Mouse (Mus musculus): Measurements from ENCODE around the gene Prkag1. TPM values are rescaled to one million over a fixed set of nuclear protein-coding genes. Genes with fewer than 3 reads are reported as not detected.

Gene Prkag1
- polyA plus RNA-seq, 1 experiment from 2014 or later, result 56.2 TPM

DNA sequence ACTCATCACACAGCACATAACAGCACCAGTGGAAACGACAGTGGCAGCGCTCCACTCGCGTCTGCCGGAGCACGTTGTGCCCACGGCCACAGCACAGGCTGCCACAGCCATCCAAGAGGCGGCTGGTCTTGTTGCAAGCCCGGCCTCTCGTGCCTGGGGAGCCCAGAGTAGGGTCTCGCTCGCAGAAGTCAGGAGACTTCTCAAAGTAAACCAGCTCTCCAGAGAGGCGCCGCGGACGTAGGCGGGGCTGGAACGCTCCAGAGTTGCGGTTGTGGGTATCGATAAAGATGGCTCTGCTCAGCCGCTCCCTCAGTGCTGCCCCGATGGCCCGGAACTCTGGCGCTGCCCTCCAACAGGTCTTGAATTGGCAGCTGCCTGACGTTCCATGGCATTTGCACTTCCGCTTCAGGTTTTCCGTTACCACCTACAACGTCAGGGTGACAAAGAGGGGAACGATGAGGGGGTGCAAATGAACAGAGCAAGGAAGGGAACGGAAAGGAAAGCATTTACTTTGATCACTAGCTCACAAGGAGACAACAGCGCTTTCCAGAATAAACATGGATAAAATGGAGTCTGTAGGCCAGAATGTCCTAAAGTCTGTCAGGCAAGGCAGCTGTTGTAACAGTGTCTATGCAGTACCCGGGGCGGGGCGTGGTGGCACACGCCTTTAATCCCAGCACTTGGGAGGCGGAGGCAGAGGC lies 58.7 kb downstream of the Prkag1 start:
- 3% methylated on average over 36 of the region's 36 CpGs for WGBS
- peaks cover 3% of the 10 kb centered on the region; the same call in 1 of the 2 replicates for H3K4me1 ChIP-seq (replicated peaks; ENCODE audit: control insufficient read depth, insufficient read depth)
- H3K27ac ChIP-seq (replicated peaks), result no peak overlapping the region
- peak overlapping the region; percentile 58 for H3K4me2 ChIP-seq (replicated peaks; ENCODE audit: low read depth)
- no peaks in the 10 kb centered on the region for H3K36me3 ChIP-seq (ENCODE audit: control insufficient read depth, insufficient read depth, low read length)
- H3K9ac ChIP-seq (ENCODE audit: low read length), result peak overlapping the region; percentile 38
- peak overlapping the region; percentile 29 for H3K4me3 ChIP-seq (ENCODE audit: low read depth, low read length)
- no peaks in the 10 kb centered on the region for H3K9me3 ChIP-seq (ENCODE audit: control insufficient read depth, low read length)
- no peak; the same call in 1 of the 2 replicates for ATAC-seq (ENCODE audit: low FRiP score, low TSS enrichment)
- peaks cover 15% of the 10 kb centered on the region; the same call in 1 of the 2 replicates for H3K27me3 ChIP-seq (ENCODE audit: control insufficient read depth, insufficient read depth, low read length)
- no peak for TF ChIP-seq EP300 (optimal IDR thresholded peaks at IDR 0.05)
- no peak for TF ChIP-seq CTCF (IDR thresholded peaks at IDR 0.05; ENCODE audit: low read depth)
- peak; percentile 47 for DNase-seq (ENCODE audit: low spot score)

DNA sequence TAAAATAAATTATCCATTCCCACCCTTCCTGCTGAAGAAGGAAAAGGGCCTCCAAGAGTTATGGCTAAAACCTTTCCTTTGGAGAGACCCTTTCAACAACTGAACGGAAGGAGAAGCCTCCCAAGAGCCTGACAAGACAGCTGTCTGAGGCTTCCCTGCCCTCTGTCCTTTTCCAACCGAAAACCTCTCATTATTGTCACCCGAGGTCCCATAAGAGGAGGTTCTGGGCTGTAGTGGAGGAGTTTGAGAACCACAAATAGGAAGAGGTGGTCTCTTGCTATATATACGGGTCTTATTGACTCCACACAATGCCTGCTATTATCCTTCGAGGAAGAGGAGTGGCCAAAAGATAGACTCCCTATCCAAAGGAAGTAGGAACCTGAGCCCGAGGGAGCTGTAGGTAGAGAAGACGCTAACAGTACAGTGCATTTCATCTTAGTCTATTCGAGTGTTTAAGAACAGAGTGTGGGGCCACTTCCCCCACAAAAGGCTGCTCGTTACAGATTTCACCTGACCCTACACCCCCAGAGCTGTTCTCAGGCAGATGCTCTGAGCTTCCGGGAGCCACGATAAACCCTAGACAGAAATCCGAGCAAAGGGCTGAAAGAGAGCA lies 59.4 kb downstream of the Prkag1 start:
- no peak for TF ChIP-seq CTCF (IDR thresholded peaks at IDR 0.05; ENCODE audit: low read depth)
- no peak for TF ChIP-seq EP300 (optimal IDR thresholded peaks at IDR 0.05)
- ATAC-seq (ENCODE audit: low FRiP score, low TSS enrichment), result no peak
- Histone ChIP-seq H3K4me2 (replicated peaks; ENCODE audit: low read depth) (peak overlapping the region; percentile 58), H3K9ac (ENCODE audit: low read length) (peak overlapping the region; percentile 38; the same call in 1 of the 2 replicates), H3K4me1 (replicated peaks; ENCODE audit: control insufficient read depth, insufficient read depth) (0 out of 2 replicates have a peak, but pooled peaks cover 3% of the 10 kb centered on the region), H3K36me3 (ENCODE audit: control insufficient read depth, insufficient read depth, low read length) (no peaks in the 10 kb centered on the region), H3K9me3 (ENCODE audit: control insufficient read depth, low read length) (no peaks in the 10 kb centered on the region), H3K27me3 (ENCODE audit: control insufficient read depth, insufficient read depth, low read length) (peaks cover 11% of the 10 kb centered on the region; the same call in 1 of the 2 replicates), H3K4me3 (ENCODE audit: low read depth, low read length) (peak overlapping the region; percentile 29; the same call in 1 of the 2 replicates), H3K27ac (replicated peaks) (no peak overlapping the region)
- no peak for DNase-seq (ENCODE audit: low spot score)
- 17% methylated on average over 12 of the region's 12 CpGs for WGBS

DNA sequence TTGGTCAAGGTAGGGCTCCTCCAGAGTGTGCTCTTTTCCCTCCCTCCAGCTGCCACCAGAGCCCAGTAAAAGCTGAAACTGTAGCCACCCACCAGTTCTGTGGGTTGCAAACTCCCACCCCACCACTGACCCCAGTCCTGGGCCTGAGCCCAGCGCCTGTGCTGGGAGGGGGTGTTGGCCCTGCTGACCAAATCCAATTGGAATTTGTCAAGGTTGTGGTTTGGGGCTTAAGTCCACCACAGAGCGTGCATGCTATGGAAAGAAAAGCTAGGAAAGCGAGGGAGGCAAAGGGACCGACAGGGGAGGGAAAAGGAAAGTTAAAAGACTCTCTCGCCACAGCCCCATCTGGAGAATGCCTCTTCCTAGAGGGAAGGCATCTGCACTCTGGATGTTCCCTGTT lies 63.1 kb downstream of the Prkag1 start:
- Histone ChIP-seq H3K27ac (replicated peaks) (no peak overlapping the region), H3K4me1 (replicated peaks; ENCODE audit: control insufficient read depth, insufficient read depth) (no peaks in the 10 kb centered on the region), H3K36me3 (ENCODE audit: control insufficient read depth, insufficient read depth, low read length) (no peaks in the 10 kb centered on the region), H3K9ac (ENCODE audit: low read length) (no peak overlapping the region), H3K9me3 (ENCODE audit: control insufficient read depth, low read length) (no peaks in the 10 kb centered on the region), H3K27me3 (ENCODE audit: control insufficient read depth, insufficient read depth, low read length) (no peaks in the 10 kb centered on the region), H3K4me3 (ENCODE audit: low read depth, low read length) (no peak overlapping the region), H3K4me2 (replicated peaks; ENCODE audit: low read depth) (no peak overlapping the region)
- 36% methylated on average over 5 of the region's 5 CpGs for WGBS
- ATAC-seq (ENCODE audit: low FRiP score, low TSS enrichment) (no peak), DNase-seq (ENCODE audit: low spot score) (no peak)
- TF ChIP-seq EP300 (optimal IDR thresholded peaks at IDR 0.05), result no peak
- TF ChIP-seq CTCF (IDR thresholded peaks at IDR 0.05; ENCODE audit: low read depth), result no peak

DNA sequence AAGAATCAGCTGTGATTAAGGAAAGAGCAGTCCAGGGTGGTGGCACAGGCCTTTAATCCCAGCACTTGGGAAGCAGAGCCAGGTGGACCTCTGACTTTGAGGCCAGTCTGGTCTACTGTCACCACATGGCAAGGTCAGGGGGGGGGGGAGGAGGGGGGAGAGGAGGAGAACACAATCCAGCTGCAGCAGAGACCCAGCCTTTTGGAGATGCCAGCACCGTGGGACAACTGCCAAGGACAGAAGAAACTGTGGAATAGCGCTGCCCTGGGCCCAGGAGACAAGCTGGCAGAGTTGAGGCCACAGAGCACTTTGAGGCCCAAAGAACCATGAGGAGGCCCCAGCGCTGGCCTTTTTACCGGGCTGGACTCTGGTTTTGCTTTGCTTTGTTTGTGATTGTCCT lies 65.4 kb downstream of the Prkag1 start:
- H3K4me1 ChIP-seq (replicated peaks; ENCODE audit: control insufficient read depth, insufficient read depth), result no peaks in the 10 kb centered on the region
- ATAC-seq (ENCODE audit: low FRiP score, low TSS enrichment), result no peak
- H3K9ac ChIP-seq (ENCODE audit: low read length), result no peak overlapping the region
- no peak overlapping the region for H3K27ac ChIP-seq (replicated peaks)
- no peak for TF ChIP-seq EP300 (optimal IDR thresholded peaks at IDR 0.05)
- no peak for TF ChIP-seq CTCF (IDR thresholded peaks at IDR 0.05; ENCODE audit: low read depth)
- H3K36me3 ChIP-seq (ENCODE audit: control insufficient read depth, insufficient read depth, low read length), result no peaks in the 10 kb centered on the region
- DNase-seq (ENCODE audit: low spot score), result no peak
- no peak overlapping the region for H3K4me2 ChIP-seq (replicated peaks; ENCODE audit: low read depth)
- 62% methylated on average over 4 of the region's 4 CpGs for WGBS
- no peaks in the 10 kb centered on the region for H3K27me3 ChIP-seq (ENCODE audit: control insufficient read depth, insufficient read depth, low read length)
- no peaks in the 10 kb centered on the region for H3K9me3 ChIP-seq (ENCODE audit: control insufficient read depth, low read length)
- H3K4me3 ChIP-seq (ENCODE audit: low read depth, low read length), result no peak overlapping the region

Other genes with a start within 250 kb of the Prkag1 start
- gene Adcy6, start 221.4 kb downstream of the Prkag1 start, polyA plus RNA-seq (2015; fragmentation: Nextera tagmentation; extraction: Ambion mirVana), result 9.0 and 9.5 TPM in 2 replicates
- 15.1 and 17.6 TPM in 2 replicates for gene Cacnb3, start 200.7 kb downstream of the Prkag1 start, polyA plus RNA-seq (2015; fragmentation: Nextera tagmentation; extraction: Ambion mirVana)
- gene Ddx23, start 168.6 kb downstream of the Prkag1 start, polyA plus RNA-seq (2015; fragmentation: Nextera tagmentation; extraction: Ambion mirVana), result 8.2 and 10.3 TPM in 2 replicates
- gene Rnd1, start 154.1 kb downstream of the Prkag1 start, polyA plus RNA-seq (2015; fragmentation: Nextera tagmentation; extraction: Ambion mirVana), result 0.35 and 0.46 TPM in 2 replicates
- gene Ccdc65, start 123.3 kb downstream of the Prkag1 start, polyA plus RNA-seq (2015; fragmentation: Nextera tagmentation; extraction: Ambion mirVana), result 0.70 and 0.76 TPM in 2 replicates
- 117 and 127 TPM in 2 replicates for gene Fkbp11, start 103.3 kb downstream of the Prkag1 start, polyA plus RNA-seq (2015; fragmentation: Nextera tagmentation; extraction: Ambion mirVana)
- gene Arf3, start 68.3 kb downstream of the Prkag1 start, polyA plus RNA-seq (2015; fragmentation: Nextera tagmentation; extraction: Ambion mirVana), result 29.5 and 33.1 TPM in 2 replicates
- gene Wnt10b, start 53.4 kb downstream of the Prkag1 start, polyA plus RNA-seq (2015; fragmentation: Nextera tagmentation; extraction: Ambion mirVana), result 0.11 TPM in 1 of 2 replicates, not detected in the other
- gene Wnt1, start 41.7 kb downstream of the Prkag1 start, polyA plus RNA-seq (2015; fragmentation: Nextera tagmentation; extraction: Ambion mirVana), result not detected in 2 replicates
- gene Ddn, start 22.0 kb downstream of the Prkag1 start, polyA plus RNA-seq (2015; fragmentation: Nextera tagmentation; extraction: Ambion mirVana), result 0.02 TPM in 1 of 2 replicates, not detected in the other
- gene Kmt2d, start 39.7 kb upstream of the Prkag1 start, polyA plus RNA-seq (2015; fragmentation: Nextera tagmentation; extraction: Ambion mirVana), result 5.1 TPM in 2 replicates
- gene Rhebl1, start 63.0 kb upstream of the Prkag1 start, polyA plus RNA-seq (2015; fragmentation: Nextera tagmentation; extraction: Ambion mirVana), result 3.9 and 4.1 TPM in 2 replicates
- 0.89 and 1.1 TPM in 2 replicates for gene Dhh, start 67.0 kb upstream of the Prkag1 start, polyA plus RNA-seq (2015; fragmentation: Nextera tagmentation; extraction: Ambion mirVana)
- gene Lmbr1l, start 86.7 kb upstream of the Prkag1 start, polyA plus RNA-seq (2015; fragmentation: Nextera tagmentation; extraction: Ambion mirVana), result 7.7 and 9.4 TPM in 2 replicates
- 470 and 552 TPM in 2 replicates for gene Tuba1b, start 103.0 kb upstream of the Prkag1 start, polyA plus RNA-seq (2015; fragmentation: Nextera tagmentation; extraction: Ambion mirVana)
- gene Gm49450, start 122.0 kb upstream of the Prkag1 start, polyA plus RNA-seq (2015; fragmentation: Nextera tagmentation; extraction: Ambion mirVana), result not detected in 2 replicates
- 537 and 602 TPM in 2 replicates for gene Tuba1a, start 122.2 kb upstream of the Prkag1 start, polyA plus RNA-seq (2015; fragmentation: Nextera tagmentation; extraction: Ambion mirVana)
- 145 and 159 TPM in 2 replicates for gene Tuba1c, start 198.4 kb upstream of the Prkag1 start, polyA plus RNA-seq (2015; fragmentation: Nextera tagmentation; extraction: Ambion mirVana)
- gene Prph, start 223.7 kb upstream of the Prkag1 start, polyA plus RNA-seq (2015; fragmentation: Nextera tagmentation; extraction: Ambion mirVana), result 25.7 and 28.6 TPM in 2 replicates
- 5.1 and 7.1 TPM in 2 replicates for gene Troap, start 243.1 kb upstream of the Prkag1 start, polyA plus RNA-seq (2015; fragmentation: Nextera tagmentation; extraction: Ambion mirVana)

Measured in stomach, postnatal 0 days (tissue).